Mouse (Mus musculus): ENCODE measurements at regions not wholly inside any gene's neighbourhood (a gene's known extent, or its start where the extent isn't known, plus 50 kb on each side); places are given as distances from the start of the nearest gene placed in this dataset.

- no peak overlapping the region for H3K4me3 ChIP-seq (ENCODE audit: low read depth, low read length)
Measured at GRCm38 (mm10) chr2:51238131-51238931, 89.4 kb upstream of the Rnd3 start.

GRCm38 (mm10) chr2:51237451-51237850, 88.5 kb upstream of the Rnd3 start:
- 82% methylated on average over 10 of the region's 10 CpGs for WGBS
- no peaks in the 10 kb centered on the region for H3K27me3 ChIP-seq (ENCODE audit: control insufficient read depth, insufficient read depth, low read length)
- H3K9me3 ChIP-seq (ENCODE audit: control insufficient read depth, low read length), result no peaks in the 10 kb centered on the region
- H3K4me2 ChIP-seq (ENCODE audit: low read depth, severe bottlenecking), result no peak overlapping the region
- H3K9ac ChIP-seq (ENCODE audit: low read length), result no peak overlapping the region
- DNase-seq (ENCODE audit: low spot score), result no peak
- no peak overlapping the region for H3K4me3 ChIP-seq (ENCODE audit: low read depth, low read length)
- no peaks in the 10 kb centered on the region for H3K36me3 ChIP-seq (ENCODE audit: control insufficient read depth, insufficient read depth, low read length)
- H3K27ac ChIP-seq (replicated peaks; ENCODE audit: low read depth, low read length), result no peak overlapping the region
- H3K4me1 ChIP-seq (ENCODE audit: control insufficient read depth, insufficient read depth, low read length), result 0 out of 2 replicates have a peak, but pooled peaks cover 4% of the 10 kb centered on the region
- no peak for ATAC-seq (ENCODE audit: insufficient number of reproducible peaks, low FRiP score, low TSS enrichment, low read depth)

More at GRCm38 (mm10) chr2:51238131-51238931, 89.4 kb upstream of the Rnd3 start:
- Histone ChIP-seq H3K9ac (ENCODE audit: low read length) (no peak overlapping the region), H3K4me2 (ENCODE audit: low read depth, severe bottlenecking) (no peak overlapping the region; the same call in 1 of the 2 replicates), H3K27me3 (ENCODE audit: control insufficient read depth, insufficient read depth, low read length) (no peaks in the 10 kb centered on the region), H3K4me1 (ENCODE audit: control insufficient read depth, insufficient read depth, low read length) (0 out of 2 replicates have a peak, but pooled peaks cover 4% of the 10 kb centered on the region), H3K9me3 (ENCODE audit: control insufficient read depth, low read length) (no peaks in the 10 kb centered on the region), H3K27ac (replicated peaks; ENCODE audit: low read depth, low read length) (no peak overlapping the region), H3K36me3 (ENCODE audit: control insufficient read depth, insufficient read depth, low read length) (no peaks in the 10 kb centered on the region)
- peak; percentile 89 for DNase-seq (ENCODE audit: low spot score)
- peak; percentile 89 for ATAC-seq (ENCODE audit: insufficient number of reproducible peaks, low FRiP score, low TSS enrichment, low read depth)
- 3% methylated on average over 16 of the region's 16 CpGs for WGBS

GRCm38 (mm10) chr2:51236852-51237251, 87.9 kb upstream of the Rnd3 start:
- no peak overlapping the region for H3K9ac ChIP-seq (ENCODE audit: low read length)
- no peak overlapping the region for H3K27ac ChIP-seq (replicated peaks; ENCODE audit: low read depth, low read length)
- no peaks in the 10 kb centered on the region for H3K27me3 ChIP-seq (ENCODE audit: control insufficient read depth, insufficient read depth, low read length)
- H3K4me3 ChIP-seq (ENCODE audit: low read depth, low read length), result no peak overlapping the region
- DNase-seq (ENCODE audit: low spot score) (no peak), ATAC-seq (ENCODE audit: insufficient number of reproducible peaks, low FRiP score, low TSS enrichment, low read depth) (no peak)
- no peaks in the 10 kb centered on the region for H3K9me3 ChIP-seq (ENCODE audit: control insufficient read depth, low read length)
- H3K4me2 ChIP-seq (ENCODE audit: low read depth, severe bottlenecking), result no peak overlapping the region
- no peaks in the 10 kb centered on the region for H3K36me3 ChIP-seq (ENCODE audit: control insufficient read depth, insufficient read depth, low read length)
- 0 out of 2 replicates have a peak, but pooled peaks cover 4% of the 10 kb centered on the region for H3K4me1 ChIP-seq (ENCODE audit: control insufficient read depth, insufficient read depth, low read length)
- WGBS, result 65% methylated on average over 3 of the region's 3 CpGs

GRCm38 (mm10) chr2:51234427-51234826, 85.5 kb upstream of the Rnd3 start:
- Histone ChIP-seq H3K9ac (ENCODE audit: low read length) (no peak overlapping the region), H3K27ac (replicated peaks; ENCODE audit: low read depth, low read length) (no peak overlapping the region), H3K36me3 (ENCODE audit: control insufficient read depth, insufficient read depth, low read length) (no peaks in the 10 kb centered on the region), H3K27me3 (ENCODE audit: control insufficient read depth, insufficient read depth, low read length) (no peaks in the 10 kb centered on the region), H3K4me1 (ENCODE audit: control insufficient read depth, insufficient read depth, low read length) (0 out of 2 replicates have a peak, but pooled peaks cover 4% of the 10 kb centered on the region), H3K4me2 (ENCODE audit: low read depth, severe bottlenecking) (no peak overlapping the region), H3K4me3 (ENCODE audit: low read depth, low read length) (no peak overlapping the region), H3K9me3 (ENCODE audit: control insufficient read depth, low read length) (no peaks in the 10 kb centered on the region)
- ATAC-seq (ENCODE audit: insufficient number of reproducible peaks, low FRiP score, low TSS enrichment, low read depth) (no peak), DNase-seq (ENCODE audit: low spot score) (no peak)
- 65% methylated on average over 5 of the region's 5 CpGs for WGBS

GRCm38 (mm10) chr2:51222851-51223250, 73.9 kb upstream of the Rnd3 start:
- Histone ChIP-seq H3K4me3 (ENCODE audit: low read depth, low read length) (no peak overlapping the region), H3K9me3 (ENCODE audit: control insufficient read depth, low read length) (no peaks in the 10 kb centered on the region), H3K27me3 (ENCODE audit: control insufficient read depth, insufficient read depth, low read length) (no peaks in the 10 kb centered on the region), H3K9ac (ENCODE audit: low read length) (no peak overlapping the region), H3K4me1 (ENCODE audit: control insufficient read depth, insufficient read depth, low read length) (no peaks in the 10 kb centered on the region; the same call in 1 of the 2 replicates), H3K27ac (replicated peaks; ENCODE audit: low read depth, low read length) (no peak overlapping the region), H3K4me2 (ENCODE audit: low read depth, severe bottlenecking) (no peak overlapping the region), H3K36me3 (ENCODE audit: control insufficient read depth, insufficient read depth, low read length) (no peaks in the 10 kb centered on the region)
- 75% methylated on average over 1 of the region's 1 CpGs for WGBS
- DNase-seq (ENCODE audit: low spot score) (no peak), ATAC-seq (ENCODE audit: insufficient number of reproducible peaks, low FRiP score, low TSS enrichment, low read depth) (no peak)

GRCm38 (mm10) chr2:51219714-51220113, 70.8 kb upstream of the Rnd3 start:
- peak; percentile 55 for DNase-seq (ENCODE audit: low spot score)
- 7% methylated on average over 6 of the region's 6 CpGs for WGBS
- no peak overlapping the region for H3K4me2 ChIP-seq (ENCODE audit: low read depth, severe bottlenecking)
- ATAC-seq (ENCODE audit: insufficient number of reproducible peaks, low FRiP score, low TSS enrichment, low read depth), result no peak
- no peak overlapping the region for H3K4me3 ChIP-seq (ENCODE audit: low read depth, low read length)
- no peaks in the 10 kb centered on the region for H3K27me3 ChIP-seq (ENCODE audit: control insufficient read depth, insufficient read depth, low read length)
- H3K9me3 ChIP-seq (ENCODE audit: control insufficient read depth, low read length), result no peaks in the 10 kb centered on the region
- no peaks in the 10 kb centered on the region; the same call in 1 of the 2 replicates for H3K4me1 ChIP-seq (ENCODE audit: control insufficient read depth, insufficient read depth, low read length)
- H3K9ac ChIP-seq (ENCODE audit: low read length), result no peak overlapping the region
- no peaks in the 10 kb centered on the region for H3K36me3 ChIP-seq (ENCODE audit: control insufficient read depth, insufficient read depth, low read length)
- no peak overlapping the region for H3K27ac ChIP-seq (replicated peaks; ENCODE audit: low read depth, low read length)

- H3K9ac ChIP-seq (ENCODE audit: low read length), result peak overlapping the region; percentile 17; the same call in 1 of the 2 replicates
- DNase-seq (ENCODE audit: low spot score) (peak; percentile 49), ATAC-seq (ENCODE audit: insufficient number of reproducible peaks, low FRiP score, low TSS enrichment, low read depth) (no peak)
- H3K9me3 ChIP-seq (ENCODE audit: control insufficient read depth, low read length), result no peaks in the 10 kb centered on the region
- no peaks in the 10 kb centered on the region for H3K36me3 ChIP-seq (ENCODE audit: control insufficient read depth, insufficient read depth, low read length)
- peaks cover 12% of the 10 kb centered on the region for H3K4me1 ChIP-seq (ENCODE audit: control insufficient read depth, insufficient read depth, low read length)
- 12% methylated on average over 7 of the region's 7 CpGs for WGBS
- H3K4me2 ChIP-seq (ENCODE audit: low read depth, severe bottlenecking), result 0 out of 2 replicates have a peak overlapping the region, but pooled peaks have one; percentile 10
- H3K27me3 ChIP-seq (ENCODE audit: control insufficient read depth, insufficient read depth, low read length), result no peaks in the 10 kb centered on the region
- H3K4me3 ChIP-seq (ENCODE audit: low read depth, low read length), result no peak overlapping the region
- 0 out of 2 replicates have a peak overlapping the region, but pooled peaks have one; percentile 56 for H3K27ac ChIP-seq (replicated peaks; ENCODE audit: low read depth, low read length)
Measured at GRCm38 (mm10) chr2:51207150-51208022, 58.5 kb upstream of the Rnd3 start.

GRCm38 (mm10) chr2:51206332-51206731, 57.4 kb upstream of the Rnd3 start:
- DNase-seq (ENCODE audit: low spot score), result peak; percentile 22
- H3K9me3 ChIP-seq (ENCODE audit: control insufficient read depth, low read length), result no peaks in the 10 kb centered on the region

More at GRCm38 (mm10) chr2:51206332-51206731, 57.4 kb upstream of the Rnd3 start:
- no peaks in the 10 kb centered on the region for H3K36me3 ChIP-seq (ENCODE audit: control insufficient read depth, insufficient read depth, low read length)
- H3K27ac ChIP-seq (replicated peaks; ENCODE audit: low read depth, low read length), result no peak overlapping the region
- no peak overlapping the region for H3K4me2 ChIP-seq (ENCODE audit: low read depth, severe bottlenecking)
- no peak overlapping the region for H3K9ac ChIP-seq (ENCODE audit: low read length)
- H3K27me3 ChIP-seq (ENCODE audit: control insufficient read depth, insufficient read depth, low read length), result no peaks in the 10 kb centered on the region
- WGBS, result 5% methylated on average over 4 of the region's 4 CpGs
- no peak overlapping the region for H3K4me3 ChIP-seq (ENCODE audit: low read depth, low read length)
- ATAC-seq (ENCODE audit: insufficient number of reproducible peaks, low FRiP score, low TSS enrichment, low read depth), result no peak
- peaks cover 12% of the 10 kb centered on the region for H3K4me1 ChIP-seq (ENCODE audit: control insufficient read depth, insufficient read depth, low read length)

All from limb, embryonic 11.5 days (tissue).